Comparison of ENCODE assay signal across 15 mouse cellular contexts in the genomic region with DNA sequence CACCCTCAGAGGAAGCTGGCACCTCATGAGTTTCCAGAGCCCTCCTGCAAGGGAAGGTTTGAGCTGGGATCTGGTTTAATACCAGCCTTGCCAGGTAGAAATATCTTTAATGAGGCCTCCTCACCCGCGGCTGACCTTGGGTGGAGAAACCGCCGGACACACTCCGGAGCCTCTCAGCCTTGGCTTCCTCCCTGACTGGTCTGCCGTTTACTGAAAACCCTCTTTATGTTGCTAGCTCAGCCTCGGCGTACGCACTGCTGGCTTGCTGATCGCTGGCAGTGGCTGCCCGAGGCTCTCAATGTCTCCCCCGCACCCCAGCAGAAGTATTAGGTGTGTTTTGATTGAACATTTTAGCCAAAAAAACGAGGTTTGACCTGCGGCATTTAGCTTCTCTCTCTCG.
A peak's percentile ranks its signal among the peaks of the same experiment; 100 is the strongest.
DNase-seq lines count a peak whose midpoint lies in the region; ATAC-seq and TF ChIP-seq lines count a peak whose summit lies in the region.
"Had no signal": no experiment of that assay in that cellular context is flagged by ENCODE, and none has a peak within 500 bp of the region (broad histone marks: within the 10 kb centered on the region; RNA-seq: fewer than 3 reads in every experiment).

No protein-coding gene starts in this region.

- TF ChIP-seq EP300 in stomach, postnatal 0 days (optimal IDR thresholded peaks at IDR 0.05) = no peak

- no peak for ATAC-seq in heart, embryonic 13.5 days (ENCODE audit: extremely low read depth, insufficient number of reproducible peaks, low FRiP score, low TSS enrichment)
- peak; percentile 45; the same call in 1 of the 2 replicates for ATAC-seq in lung, embryonic 14.5 days (ENCODE audit: insufficient read depth)
- ATAC-seq in stomach, postnatal 0 days (ENCODE audit: low FRiP score, low TSS enrichment) = no peak
- ATAC-seq: intestine, postnatal 0 days had no signal

- no peak for DNase-seq in heart, adult 8-10 months (ENCODE audit: low spot score)
- DNase-seq in lung, embryonic 14.5 days = no peak
- no peak for DNase-seq in lung, postnatal 10 days
- peak; percentile 30 for DNase-seq in kidney, postnatal 36 days
- DNase-seq in stomach, postnatal 0 days (ENCODE audit: low spot score) = no peak
- no peak for DNase-seq in left cerebral cortex, adult 8-10 months (ENCODE audit: low spot score in 2 of 2)
- no peak for DNase-seq in MN1 (ENCODE audit: low spot score)
- DNase-seq: cerebellum, adult 11-12 months had no signal

- WGBS in heart, embryonic 13.5 days = 41% methylated on average over 15 of the region's 15 CpGs
- 16% methylated on average over 15 of the region's 15 CpGs for WGBS in lung, embryonic 14.5 days
- 40% methylated on average over 15 of the region's 15 CpGs for WGBS in stomach, postnatal 0 days

- H3K4me2 ChIP-seq in heart, embryonic 13.5 days = no peak overlapping the region
- H3K4me2 ChIP-seq in lung, embryonic 14.5 days = peak overlapping the region; percentile 32; the same call in 1 of the 2 replicates
- no peak overlapping the region for H3K4me2 ChIP-seq in stomach, postnatal 0 days (replicated peaks; ENCODE audit: low read depth)
- H3K4me2 ChIP-seq: liver, embryonic 11.5 days; neural tube, embryonic 15.5 days had no signal

- H3K4me1 ChIP-seq in heart, embryonic 13.5 days = peaks cover 67% of the 10 kb centered on the region
- peaks cover 46% of the 10 kb centered on the region for H3K4me1 ChIP-seq in lung, embryonic 14.5 days (ENCODE audit: insufficient read depth)
- H3K4me1 ChIP-seq in stomach, postnatal 0 days (replicated peaks; ENCODE audit: control insufficient read depth, insufficient read depth) = peaks cover 11% of the 10 kb centered on the region
- H3K4me1 ChIP-seq: megakaryocyte, embryonic 14.5 days had no signal

- H3K4me3 ChIP-seq in heart, embryonic 13.5 days = no peak overlapping the region
- no peak overlapping the region for H3K4me3 ChIP-seq in lung, embryonic 14.5 days (ENCODE audit: low read depth, low read length)
- H3K4me3 ChIP-seq in stomach, postnatal 0 days (ENCODE audit: low read depth, low read length) = no peak overlapping the region
- H3K4me3 ChIP-seq: hindbrain, embryonic 10.5 days; left cerebral cortex, adult 2 months; megakaryocyte, embryonic 14.5 days; neural tube, embryonic 15.5 days had no signal

- peak overlapping the region; percentile 34 for H3K27ac ChIP-seq in heart, embryonic 13.5 days (replicated peaks)
- H3K27ac ChIP-seq in lung, embryonic 14.5 days (ENCODE audit: low read depth) = peak overlapping the region; percentile 90
- H3K27ac ChIP-seq in stomach, postnatal 0 days (replicated peaks) = peak overlapping the region; percentile 79
- H3K27ac ChIP-seq: hindbrain, embryonic 10.5 days; left cerebral cortex, adult 2 months; neural tube, embryonic 15.5 days had no signal

- H3K9ac ChIP-seq in heart, embryonic 13.5 days = peak overlapping the region; percentile 41; the same call in 1 of the 2 replicates
- no peak overlapping the region for H3K9ac ChIP-seq in lung, embryonic 14.5 days
- H3K9ac ChIP-seq in stomach, postnatal 0 days (ENCODE audit: low read length) = 0 out of 2 replicates have a peak overlapping the region, but pooled peaks have one; percentile 13
- H3K9ac ChIP-seq: neural tube, embryonic 15.5 days had no signal

- no peak for TF ChIP-seq CTCF in lung, embryonic 14.5 days (IDR thresholded peaks at IDR 0.05; ENCODE audit: low read depth)
- TF ChIP-seq CTCF in stomach, postnatal 0 days (IDR thresholded peaks at IDR 0.05; ENCODE audit: low read depth) = no peak

- H3K36me3 ChIP-seq in heart, embryonic 13.5 days = no peaks in the 10 kb centered on the region
- H3K36me3 ChIP-seq in lung, embryonic 14.5 days (ENCODE audit: insufficient read depth) = no peaks in the 10 kb centered on the region
- H3K36me3 ChIP-seq in stomach, postnatal 0 days (ENCODE audit: control insufficient read depth, insufficient read depth, low read length) = no peaks in the 10 kb centered on the region
- H3K36me3 ChIP-seq: hindbrain, embryonic 10.5 days; neural tube, embryonic 15.5 days had no signal

- H3K9me3 ChIP-seq in heart, embryonic 13.5 days = no peaks in the 10 kb centered on the region
- no peaks in the 10 kb centered on the region for H3K9me3 ChIP-seq in lung, embryonic 14.5 days (ENCODE audit: low read depth, low read length)
- H3K9me3 ChIP-seq in stomach, postnatal 0 days (ENCODE audit: control insufficient read depth, low read length) = no peaks in the 10 kb centered on the region
- H3K9me3 ChIP-seq: hindbrain, embryonic 10.5 days; megakaryocyte, embryonic 14.5 days; neural tube, embryonic 15.5 days had no signal

- H3K27me3 ChIP-seq in heart, embryonic 13.5 days (replicated peaks) = peaks cover 36% of the 10 kb centered on the region
- peaks cover under 1% of the 10 kb centered on the region; the same call in 1 of the 2 replicates for H3K27me3 ChIP-seq in lung, embryonic 14.5 days (ENCODE audit: insufficient read depth, low read length)
- no peaks in the 10 kb centered on the region for H3K27me3 ChIP-seq in stomach, postnatal 0 days (ENCODE audit: control insufficient read depth, insufficient read depth, low read length)

Comparison
In these comparisons a context has a peak if more than half of its experiments do, and no peak if none do; other contexts are left out.
1. H3K27ac ChIP-seq: peak in every context shown above with its lines; median percentile 90 in lung, embryonic 14.5 days; 79 in stomach, postnatal 0 days; 34 in heart, embryonic 13.5 days.
2. DNase-seq: peak in kidney, postnatal 36 days (2 of 2); none in heart, adult 8-10 months (single experiment), lung, embryonic 14.5 days (single experiment), lung, postnatal 10 days (single experiment), stomach, postnatal 0 days (single experiment), left cerebral cortex, adult 8-10 months (0 of 2) and MN1 (single experiment).